Mouse (Mus musculus): ENCODE results near the gene D630003M21Rik.

DNA sequence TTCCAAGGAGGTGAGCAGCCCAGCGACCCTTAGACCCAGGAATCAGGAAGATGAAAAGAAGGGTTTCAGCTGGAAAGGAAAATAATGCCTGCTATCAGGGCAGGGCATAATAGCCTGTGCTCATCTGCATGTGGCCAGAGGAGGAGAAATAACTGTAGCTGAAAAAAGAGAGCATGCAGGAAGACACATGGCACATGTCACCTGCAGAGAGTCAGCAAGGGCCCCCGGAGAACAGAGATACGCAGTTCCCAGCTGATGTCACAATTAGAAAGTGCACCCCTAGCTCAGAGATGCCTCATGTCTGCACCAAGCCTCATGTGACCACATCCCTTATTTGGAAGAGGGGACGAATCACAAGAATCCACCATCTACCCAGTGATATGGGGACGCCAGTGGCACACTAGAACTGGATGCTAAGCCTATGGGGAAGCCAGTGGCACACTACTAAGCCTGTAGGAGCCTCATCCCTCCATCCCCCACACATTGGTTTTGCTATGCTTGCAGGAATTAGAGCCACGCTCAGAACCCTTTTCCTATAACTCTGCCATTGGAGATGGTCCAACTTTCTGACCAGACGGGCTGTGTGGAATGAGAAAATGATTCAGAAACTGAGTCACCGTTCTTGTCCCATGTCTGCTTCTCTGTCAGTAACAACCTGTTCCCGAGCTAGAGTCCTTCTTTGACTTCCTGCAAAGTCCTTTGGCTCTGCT, 61.4 kb downstream of the D630003M21Rik start:
- TF ChIP-seq POLR2A (IDR thresholded peaks at IDR 0.05; ENCODE audit: borderline replicate concordance, extremely low read depth, insufficient read depth, insufficient read length, poor library complexity, severe bottlenecking) (no peak), CTCF (IDR thresholded peaks at IDR 0.05; ENCODE audit: borderline replicate concordance, extremely low read depth, insufficient read depth, insufficient read length) (no peak)
